Mouse (Mus musculus): ENCODE data around the gene Ptprb. TPM values are rescaled to one million over a fixed set of nuclear protein-coding genes. Genes with fewer than 3 reads are reported as not detected.

Gene Ptprb
- total and polyA plus RNA-seq, 3 experiments, result not detected

GRCm38 (mm10) chr10:116397573-116397972, 122.2 kb downstream of the Ptprb start:
- no peak overlapping the region for H3K9ac ChIP-seq (ENCODE audit: control insufficient read depth, low read depth, low read length, poor library complexity, severe bottlenecking)
- H3K27me3 ChIP-seq (ENCODE audit: control insufficient read depth in 1 of 2, insufficient read depth in 2 of 2, low read length in 2 of 2), result no peaks in the 10 kb centered on the region
- DNase-seq (ENCODE audit: low read depth, low spot score), result no peak
- no peaks in the 10 kb centered on the region for H3K79me2 ChIP-seq (ENCODE audit: control insufficient read depth, insufficient read depth, low read length, poor library complexity)
- no peak overlapping the region for H3K4me3 ChIP-seq (ENCODE audit: control insufficient read depth in 1 of 2, insufficient read depth in 1 of 2, low read depth in 2 of 2, low read length in 2 of 2)
- peaks cover 4 to 8% of the 10 kb centered on the region in 2 experiments; a peak in 3 of 4 replicates for H3K4me1 ChIP-seq (ENCODE audit: control insufficient read depth in 1 of 2, insufficient read depth in 2 of 2, low read length in 2 of 2)
- H3K9me3 ChIP-seq (replicated peaks; ENCODE audit: insufficient read depth, low read length), result no peaks in the 10 kb centered on the region
- H3K36me3 ChIP-seq (ENCODE audit: control insufficient read depth in 1 of 2, insufficient read depth in 2 of 2, low read length in 2 of 2), result peaks cover 0 to 9% of the 10 kb centered on the region in 2 experiments; a peak in 2 of 4 replicates
- no peak overlapping the region for H3K27ac ChIP-seq (ENCODE audit: control insufficient read depth, low read depth, low read length)
- TF ChIP-seq E2F4 (IDR thresholded peaks at IDR 0.05; ENCODE audit: borderline replicate concordance, low read depth, low read length) (no peak), RAD21 (IDR thresholded peaks at IDR 0.05; ENCODE audit: low read depth, low read length) (no peak), UBTF (IDR thresholded peaks at IDR 0.05; ENCODE audit: borderline replicate concordance, insufficient read depth, low read depth, low read length) (no peak), ELF1 (IDR thresholded peaks at IDR 0.05; ENCODE audit: low read depth, low read length) (no peak), JUND (IDR thresholded peaks at IDR 0.05; ENCODE audit: low read depth, low read length) (no peak), KAT2A (conservative IDR thresholded peaks at IDR 0.05; ENCODE audit: low read depth, low read length) (no peak), USF2 (IDR thresholded peaks at IDR 0.05; ENCODE audit: borderline replicate concordance in 1 of 2, insufficient read depth in 1 of 2, low read depth in 1 of 2, low read length in 2 of 2) (no peak), HCFC1 (IDR thresholded peaks at IDR 0.05; ENCODE audit: low read depth, low read length) (no peak), ETS1 (IDR thresholded peaks at IDR 0.05; ENCODE audit: low read depth, low read length) (no peak), BHLHE40 (IDR thresholded peaks at IDR 0.05; ENCODE audit: borderline replicate concordance, low read depth, low read length) (no peak), MAX (IDR thresholded peaks at IDR 0.05; ENCODE audit: low read length) (no peak), SIN3A (IDR thresholded peaks at IDR 0.05; ENCODE audit: low read length) (no peak)

GRCm38 (mm10) chr10:116397973-116398372, 122.7 kb downstream of the Ptprb start:
- Histone ChIP-seq H3K27ac (ENCODE audit: control insufficient read depth, low read depth, low read length) (no peak overlapping the region), H3K36me3 (ENCODE audit: control insufficient read depth in 1 of 2, insufficient read depth in 2 of 2, low read length in 2 of 2) (peaks cover 0 to 9% of the 10 kb centered on the region in 2 experiments; a peak in 2 of 4 replicates), H3K9ac (ENCODE audit: control insufficient read depth, low read depth, low read length, poor library complexity, severe bottlenecking) (no peak overlapping the region), H3K4me1 (ENCODE audit: control insufficient read depth in 1 of 2, insufficient read depth in 2 of 2, low read length in 2 of 2) (peaks cover 4 to 8% of the 10 kb centered on the region in 2 experiments; a peak in 3 of 4 replicates), H3K9me3 (replicated peaks; ENCODE audit: insufficient read depth, low read length) (no peaks in the 10 kb centered on the region), H3K27me3 (ENCODE audit: control insufficient read depth in 1 of 2, insufficient read depth in 2 of 2, low read length in 2 of 2) (no peaks in the 10 kb centered on the region), H3K4me3 (ENCODE audit: control insufficient read depth in 1 of 2, insufficient read depth in 1 of 2, low read depth in 2 of 2, low read length in 2 of 2) (no peak overlapping the region), H3K79me2 (ENCODE audit: control insufficient read depth, insufficient read depth, low read length, poor library complexity) (no peaks in the 10 kb centered on the region)
- no peak for DNase-seq (ENCODE audit: low read depth, low spot score)
- TF ChIP-seq USF1 (IDR thresholded peaks at IDR 0.05; ENCODE audit: low read depth, low read length), result no peak
- TF ChIP-seq CHD2 (IDR thresholded peaks at IDR 0.05; ENCODE audit: low read length), result no peak
- no peak for TF ChIP-seq ETS1 (IDR thresholded peaks at IDR 0.05; ENCODE audit: low read depth, low read length)
- TF ChIP-seq BHLHE40 (IDR thresholded peaks at IDR 0.05; ENCODE audit: borderline replicate concordance, low read depth, low read length), result no peak
- no peak for TF ChIP-seq ZKSCAN1 (IDR thresholded peaks at IDR 0.05; ENCODE audit: low read depth, low read length)
